Mouse (Mus musculus) adrenal gland, adult (tissue): Measurements from ENCODE around the gene Gm5134.

Source experiments
- DNase-seq, 2 experiments: peaks; one replicate each; pipeline ENCODE4 v3.0.0; 2022 to 2023; ENCODE audit warnings: low spot score in 1 of 2; ENCODE audit not compliant: inconsistent age in 2 of 2

Gene Gm5134

DNA sequence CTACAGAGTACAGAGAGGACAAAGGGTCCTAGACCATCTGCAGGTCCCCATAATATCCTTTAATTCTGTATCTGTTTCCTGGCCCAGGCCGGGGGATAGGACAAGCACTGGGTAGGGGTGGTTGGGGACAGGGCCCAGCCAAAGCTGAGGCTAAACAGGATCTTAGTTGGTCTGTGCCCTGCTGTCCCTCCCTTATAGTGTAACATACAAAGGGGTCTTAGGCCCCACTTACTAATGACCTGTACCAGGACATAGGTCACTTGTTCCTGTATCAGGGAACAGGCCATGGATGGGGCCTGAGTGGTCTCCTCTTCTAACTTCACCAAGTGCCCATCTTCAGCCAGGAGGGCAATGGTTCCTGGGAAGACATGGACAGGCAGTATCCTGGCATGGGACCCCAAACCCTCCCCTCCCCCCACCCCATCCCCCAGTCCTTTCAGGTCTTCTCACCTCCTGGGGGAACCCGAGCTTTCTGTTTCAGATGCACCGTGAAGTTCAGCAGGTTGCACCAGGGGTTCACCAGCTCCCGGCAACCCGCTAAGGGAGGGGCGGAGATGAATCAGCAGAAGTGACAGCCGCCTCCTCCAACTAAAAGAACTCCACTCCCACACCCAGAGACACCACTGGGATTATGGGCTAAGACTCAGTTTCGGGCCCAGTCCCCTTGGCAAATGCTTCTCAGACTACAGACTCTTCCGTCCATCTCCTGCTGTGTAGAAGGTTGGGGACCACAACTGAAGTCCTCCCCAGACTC is 14.7 kb upstream of the Gm5134 start:
- peak; percentile 52 to 67 for DNase-seq

DNA sequence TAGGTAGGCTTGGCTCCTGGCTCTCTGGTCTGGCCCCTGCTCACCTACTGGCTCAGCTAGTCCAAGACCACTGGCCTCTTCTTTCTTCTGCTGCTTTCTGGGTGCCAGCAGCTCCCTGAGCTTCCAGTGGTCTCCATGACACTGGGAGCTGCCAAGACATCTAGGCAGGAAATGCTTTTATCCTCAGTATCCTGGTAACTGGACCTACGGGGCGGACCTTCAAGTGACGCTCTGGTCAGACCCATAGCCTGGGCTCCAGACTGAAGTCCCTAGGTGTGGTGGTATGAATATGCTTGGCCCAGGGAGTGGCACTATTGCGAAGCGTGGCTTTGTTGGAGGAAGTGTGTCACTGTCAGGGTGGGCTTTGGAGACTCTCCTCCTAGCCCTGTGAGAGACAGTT is 13.8 kb upstream of the Gm5134 start, which contains the start of gene Gm867:
Gene Gm867 (minus strand): TSS at position 153 of the 400 bp plus-strand sequence.
- peak in 1 of 2 experiments; percentile 21 for DNase-seq

DNA sequence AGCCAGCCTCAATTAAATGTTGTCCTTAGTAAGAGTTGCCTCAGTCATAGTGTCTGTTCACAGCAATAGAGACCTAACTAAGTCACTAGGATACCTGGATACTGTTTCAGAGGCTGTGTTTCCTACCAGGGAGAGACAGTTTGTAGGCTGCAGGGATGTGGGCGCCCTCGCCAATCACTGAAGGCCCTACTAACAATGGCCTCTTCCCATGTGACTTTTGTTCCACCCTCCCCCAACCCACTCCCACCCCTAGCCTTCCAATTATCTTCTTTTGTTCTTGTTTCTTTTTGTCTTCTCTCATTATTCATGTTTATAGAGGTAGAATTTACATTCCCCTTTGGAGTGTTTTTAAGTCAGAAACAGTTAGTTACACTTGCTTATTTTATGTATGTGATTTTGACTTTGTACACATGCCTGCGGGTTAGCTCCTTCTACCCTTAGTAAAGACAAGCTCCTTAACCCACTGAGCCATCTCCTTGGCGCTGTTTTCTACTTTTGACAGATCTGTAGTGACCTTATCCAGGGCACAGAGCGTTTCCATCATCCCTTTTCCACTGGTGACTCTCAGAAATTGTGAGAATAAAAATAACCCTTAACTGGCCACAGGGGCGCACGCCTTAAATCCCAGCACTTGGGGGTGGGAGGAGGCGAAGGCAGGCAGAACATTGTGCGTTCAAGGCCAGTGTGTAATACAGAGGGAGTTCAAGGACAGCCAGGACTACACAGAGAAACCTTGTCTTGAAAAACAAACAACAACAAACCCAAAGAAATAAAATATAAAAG is 13.1 kb upstream of the Gm5134 start:
- DNase-seq: peak; percentile 11 to 66

DNA sequence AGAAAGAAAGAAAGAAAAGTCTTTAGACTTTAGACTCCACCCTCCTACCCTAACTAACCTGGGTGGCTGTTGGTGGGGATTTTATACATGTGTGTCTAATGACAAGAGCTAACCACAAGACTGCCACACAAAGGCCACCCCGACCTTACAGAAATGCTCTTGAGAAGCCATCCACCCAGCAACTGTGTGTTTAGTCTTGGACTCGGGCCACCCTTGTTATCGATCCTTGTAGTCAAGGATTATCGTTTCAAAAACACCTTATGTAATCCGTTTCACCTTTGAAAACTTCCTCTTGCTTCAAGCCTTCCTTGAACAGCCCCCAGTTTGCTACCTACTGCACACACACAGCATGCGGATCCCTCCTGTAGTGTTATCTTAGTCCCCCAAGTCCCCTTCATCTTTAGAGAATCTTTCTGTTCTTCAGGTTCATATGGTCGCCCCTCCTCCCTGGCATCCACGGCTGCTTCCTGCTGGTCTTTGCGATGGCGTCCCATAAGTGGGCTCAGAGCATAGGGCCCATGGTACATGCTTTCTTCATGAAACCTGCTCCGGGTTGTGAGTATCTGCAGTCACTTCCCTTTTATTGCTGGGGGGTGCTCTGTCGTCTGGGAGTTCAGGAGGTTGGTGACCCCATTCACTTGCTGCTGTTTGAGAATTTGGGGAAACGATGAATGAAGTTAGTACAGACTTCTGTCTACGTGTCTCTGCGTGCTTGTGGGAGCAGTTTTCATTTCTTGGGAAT is 11.4 kb upstream of the Gm5134 start, which contains the start of gene Vpreb3:
Gene Vpreb3 (plus strand): TSS at position 322 of the 742 bp plus-strand sequence.
- DNase-seq: peak in 1 of 2 experiments; percentile 42

DNA sequence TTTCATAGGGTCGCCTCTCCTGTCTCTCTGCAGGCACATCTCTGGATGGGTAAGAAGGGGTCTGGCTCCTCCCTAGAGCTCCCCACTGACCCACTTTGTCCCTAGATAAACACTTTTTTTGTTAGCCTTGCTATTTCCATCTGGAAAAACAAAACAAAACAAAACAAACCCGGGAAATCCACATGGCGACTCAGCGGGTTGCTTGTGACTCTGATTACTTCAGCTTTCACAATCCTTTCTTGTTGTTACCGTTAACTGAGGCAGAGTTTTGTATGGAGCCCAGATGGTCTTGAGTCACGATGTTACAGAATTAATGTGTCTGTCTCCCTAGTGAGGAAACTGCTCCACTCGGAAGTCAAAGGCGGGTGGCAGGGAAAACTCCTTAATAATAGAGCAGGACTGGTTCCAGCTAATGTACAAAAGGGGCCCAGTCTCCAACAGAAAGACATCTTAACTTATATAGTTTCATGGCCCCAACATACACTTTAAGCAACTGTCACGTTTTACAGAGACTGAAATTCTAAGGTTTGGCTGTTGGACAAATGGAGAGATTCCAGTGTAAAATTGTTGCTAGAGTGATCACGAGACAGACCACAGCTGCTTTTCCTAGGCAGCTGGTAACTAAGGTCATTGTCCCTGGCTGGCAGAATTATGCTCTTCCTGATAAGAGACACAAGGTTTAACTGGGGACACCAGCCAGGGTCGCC is 10.1 kb upstream of the Gm5134 start:
- DNase-seq: peak; percentile 49 to 86

DNA sequence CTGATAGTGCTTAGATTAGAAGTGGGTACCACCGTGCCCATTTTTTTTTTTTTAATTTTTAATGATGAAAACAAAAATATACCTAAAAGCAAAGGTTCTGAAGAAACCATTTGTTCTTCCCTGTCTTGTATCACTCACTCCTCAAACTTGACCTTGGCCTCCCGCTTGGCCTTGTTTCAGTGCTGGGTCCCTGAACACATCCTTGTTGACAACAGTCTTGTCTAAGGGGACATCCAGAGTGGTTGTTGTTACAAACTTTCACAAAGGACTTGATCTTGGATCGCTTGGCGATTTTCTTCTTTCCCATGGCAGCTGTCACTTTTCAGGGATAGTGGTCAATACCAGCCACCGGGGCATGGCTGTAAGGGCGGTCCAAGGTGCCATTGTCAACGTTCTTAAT is 9.1 kb upstream of the Gm5134 start:
- peak; percentile 15 to 47 for DNase-seq

DNA sequence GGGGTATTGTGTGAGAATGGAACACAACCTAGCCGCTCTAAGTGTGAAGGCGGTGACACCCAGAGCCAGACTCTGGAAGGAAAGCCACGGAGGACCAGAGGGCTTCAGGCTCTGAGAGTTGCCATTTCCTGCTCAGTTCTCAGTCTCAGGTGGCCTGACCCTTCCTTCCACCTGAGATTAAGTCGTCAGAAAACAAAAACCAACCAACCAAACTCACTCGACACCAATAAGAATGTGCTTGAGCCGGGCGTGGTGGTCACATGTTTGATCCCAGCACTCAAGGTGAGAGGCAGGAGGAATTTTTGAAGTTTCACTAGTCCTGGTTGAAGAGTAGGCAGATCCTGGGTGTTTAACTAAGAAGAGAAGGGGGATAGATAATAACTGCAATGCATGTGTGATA is 8.4 kb upstream of the Gm5134 start:
- DNase-seq: peak in 1 of 2 experiments; percentile 16

DNA sequence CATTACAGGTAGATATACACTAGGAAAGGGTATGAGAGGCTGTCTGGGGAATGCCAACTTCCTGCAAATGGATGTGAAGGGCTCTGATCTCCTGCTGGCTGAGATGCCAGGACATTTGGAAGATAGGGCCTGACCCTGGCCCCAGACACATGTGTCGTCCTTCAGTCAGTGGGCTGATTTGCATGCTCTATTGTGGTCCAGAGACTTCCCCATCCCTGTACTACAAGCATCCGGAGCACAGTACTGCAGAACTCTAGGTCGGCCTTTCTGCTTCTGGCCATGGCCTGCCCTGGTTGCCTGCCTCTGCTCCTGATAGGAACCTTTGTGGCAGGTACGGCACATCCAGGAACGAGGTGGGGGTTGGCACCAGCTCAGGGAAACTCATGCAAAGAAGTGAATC is 6.2 kb upstream of the Gm5134 start:
- peak in 1 of 2 experiments; percentile 18 for DNase-seq

DNA sequence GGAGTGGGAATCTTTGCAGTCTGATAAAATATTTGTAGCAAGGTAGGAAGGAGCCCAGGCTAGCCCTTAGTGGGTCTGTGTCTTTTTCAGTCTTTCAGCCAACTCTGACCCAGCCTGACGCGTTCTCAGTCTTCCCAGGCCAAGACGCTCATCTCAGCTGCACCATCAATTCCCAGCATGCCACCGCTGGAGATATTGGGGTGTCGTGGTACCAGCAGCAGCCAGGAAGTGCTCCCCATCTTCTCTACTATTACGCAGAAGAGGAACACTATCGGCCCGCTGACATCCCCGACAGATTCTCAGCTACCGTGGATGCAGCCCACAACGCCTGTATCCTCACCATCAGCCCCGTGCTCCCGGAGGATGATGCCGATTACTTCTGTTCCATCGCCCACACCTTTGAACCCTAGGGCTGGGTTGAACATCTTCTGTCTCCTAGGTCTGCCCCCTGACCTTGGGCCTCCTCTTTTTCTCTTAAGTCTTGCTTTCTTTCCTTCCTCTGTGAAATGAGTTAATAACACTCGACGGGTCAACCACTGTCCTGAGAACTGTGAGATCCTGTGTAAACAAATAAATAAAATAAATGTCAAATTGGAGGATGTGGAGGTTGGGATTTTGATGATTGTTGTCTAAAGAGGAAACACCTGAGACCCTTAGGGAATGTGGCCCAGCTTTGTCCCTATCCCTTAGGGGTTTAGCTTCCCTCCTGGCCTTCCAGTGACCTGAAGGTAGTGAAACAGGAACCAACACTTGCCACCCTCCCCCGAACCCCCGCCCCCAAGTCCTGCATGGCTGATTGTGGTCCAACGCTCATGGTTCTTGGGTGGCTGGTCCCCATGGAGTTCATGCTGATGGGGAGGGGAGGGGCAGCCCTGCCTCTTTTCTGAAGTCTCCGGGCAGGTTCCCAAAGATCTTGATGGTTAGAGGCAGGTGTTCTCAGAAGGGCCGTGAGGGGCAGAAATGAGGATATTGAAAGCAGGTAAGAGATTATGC is 5.0 kb upstream of the Gm5134 start:
- DNase-seq: peak; percentile 21 to 56

DNA sequence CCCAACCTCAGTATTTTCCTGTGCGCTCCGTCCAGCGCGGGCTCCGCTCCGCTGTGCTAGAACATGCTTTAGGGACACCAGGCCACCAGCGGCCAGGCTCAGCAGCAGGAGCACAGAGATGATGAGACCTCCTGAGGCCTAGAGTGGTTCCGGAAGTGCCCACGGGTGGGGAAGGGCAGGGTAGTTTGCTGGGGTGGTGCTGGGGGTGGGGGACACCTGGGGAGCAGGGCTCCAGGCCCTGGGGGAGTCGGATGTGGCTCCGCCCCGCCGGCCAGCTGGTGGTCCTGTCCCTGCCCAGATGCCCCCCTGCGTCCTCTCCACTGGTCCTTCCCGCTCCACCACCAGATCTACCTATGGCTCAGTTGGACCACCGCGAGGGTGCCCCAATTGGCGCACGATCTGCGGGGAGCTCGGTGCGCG is 3.5 kb upstream of the Gm5134 start:
- peak; percentile 51 to 69 for DNase-seq

DNA sequence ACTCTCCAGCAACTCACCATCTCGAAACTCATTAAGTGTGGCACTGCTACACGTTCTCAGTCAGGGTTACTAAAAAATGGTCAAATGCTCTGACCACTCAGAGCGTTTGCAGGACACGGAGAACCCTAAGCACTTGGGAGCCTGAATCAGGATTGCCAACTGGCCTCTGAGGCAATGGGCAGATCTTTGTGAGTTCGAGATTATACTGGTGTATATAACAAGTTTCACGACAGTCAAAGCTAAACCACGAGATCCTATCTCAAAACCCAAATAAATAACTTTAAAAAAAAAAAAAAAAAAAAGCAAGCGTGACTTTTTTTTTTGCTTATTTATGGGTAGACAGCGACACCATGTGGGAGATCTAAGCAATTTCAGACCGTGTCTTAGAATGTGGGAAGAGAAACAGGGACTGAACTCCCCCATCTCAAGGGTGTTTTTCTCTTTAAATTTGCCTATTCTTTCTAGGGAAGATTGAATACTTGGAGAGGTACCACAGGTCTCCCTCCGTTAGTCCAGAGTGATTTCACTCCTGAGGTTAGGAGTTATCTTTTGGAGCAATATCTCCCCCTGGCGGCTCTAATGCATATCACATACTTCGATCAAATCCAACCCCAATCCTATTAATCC is 2.8 kb upstream of the Gm5134 start:
- peak in 1 of 2 experiments; percentile 90 for DNase-seq

DNA sequence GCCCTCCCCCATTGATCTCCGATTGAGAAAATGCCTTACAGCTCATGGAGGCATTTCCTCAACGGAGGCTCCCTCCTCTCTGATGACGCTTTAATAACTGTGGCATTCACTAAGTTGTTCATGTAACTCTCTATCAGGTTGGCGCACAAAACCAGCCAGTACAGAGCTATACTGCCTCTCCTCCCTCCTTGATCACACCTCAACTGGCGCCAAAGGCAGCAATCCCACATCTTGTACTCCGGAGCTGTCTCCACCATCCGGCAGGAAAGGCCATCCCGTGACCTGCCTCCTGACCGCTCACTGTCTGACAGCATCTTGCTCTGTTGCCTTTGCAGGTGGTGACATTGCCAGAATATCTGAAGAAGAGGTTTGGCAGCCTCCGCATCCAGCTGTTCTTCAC is 19.5 kb downstream of the Gm5134 start:
- no peak for DNase-seq

DNA sequence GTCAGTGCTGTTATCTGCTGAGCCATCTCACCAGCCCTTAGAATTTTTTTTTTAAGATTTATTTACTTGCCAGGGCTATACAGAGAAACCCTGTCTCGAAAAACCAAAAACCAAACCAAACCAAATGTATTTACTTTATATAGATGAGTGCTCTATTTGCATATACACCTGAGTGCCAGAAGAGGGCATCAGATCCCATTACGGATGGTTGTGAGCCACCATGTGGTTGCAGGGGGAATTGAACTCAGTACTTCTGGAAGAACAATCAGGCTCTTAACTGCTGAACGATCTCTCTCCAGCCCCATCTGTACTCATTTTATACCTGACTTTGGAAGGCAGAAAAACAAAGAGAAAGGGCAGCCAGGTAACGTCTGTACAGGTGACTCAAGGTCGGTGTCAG is 20.9 kb downstream of the Gm5134 start:
- DNase-seq: peak; percentile 16 to 58

DNA sequence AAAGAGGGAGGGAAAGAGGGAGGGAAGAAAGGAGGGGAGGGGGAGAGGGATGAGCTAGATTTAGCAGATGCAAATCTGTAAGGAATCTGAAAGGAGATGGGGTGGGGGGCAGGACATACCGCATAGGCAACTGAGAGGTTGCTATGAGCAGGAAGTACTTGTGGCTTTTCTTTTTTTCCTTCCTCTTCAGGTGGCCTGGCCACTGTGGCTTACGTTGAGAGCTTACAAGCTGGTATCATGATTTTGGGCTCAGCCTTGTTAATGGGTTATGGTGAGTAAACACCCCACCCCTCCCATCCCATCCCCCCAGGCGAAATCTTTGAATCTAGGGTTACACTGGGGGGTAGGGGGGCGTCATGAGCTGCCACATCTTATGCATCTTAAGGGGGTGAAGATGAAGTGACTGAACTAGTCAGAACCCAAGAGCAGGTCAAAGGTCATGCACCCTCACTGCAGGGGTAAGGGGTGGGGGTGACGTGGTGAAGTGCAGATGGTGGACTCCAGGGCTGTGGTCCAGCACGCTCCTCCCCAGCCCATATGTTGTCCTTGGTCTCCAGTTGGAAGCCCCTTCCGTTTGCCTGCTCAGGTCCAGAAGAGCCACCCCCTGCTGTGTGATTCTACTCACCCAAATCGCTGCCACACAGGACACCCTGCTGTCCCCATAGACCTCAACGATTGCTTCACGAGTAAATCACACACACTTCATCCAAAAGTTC is 24.0 kb downstream of the Gm5134 start:
- DNase-seq: no peak

DNA sequence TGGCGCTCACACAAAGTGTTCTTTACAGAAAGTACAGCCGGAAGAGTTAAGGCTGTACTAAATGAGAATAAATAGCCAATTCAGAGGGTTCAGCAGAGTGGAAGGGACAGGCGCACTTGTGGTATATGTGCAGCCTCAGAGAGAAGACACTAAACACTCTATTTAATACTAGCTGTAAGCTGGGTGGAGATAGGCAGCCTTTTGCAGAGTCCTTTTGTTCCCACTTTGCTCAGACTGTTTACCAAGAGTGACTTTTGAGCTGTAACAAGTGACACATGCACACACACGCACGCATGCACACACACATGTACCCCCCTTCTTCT is 24.5 kb downstream of the Gm5134 start:
- DNase-seq: no peak

DNA sequence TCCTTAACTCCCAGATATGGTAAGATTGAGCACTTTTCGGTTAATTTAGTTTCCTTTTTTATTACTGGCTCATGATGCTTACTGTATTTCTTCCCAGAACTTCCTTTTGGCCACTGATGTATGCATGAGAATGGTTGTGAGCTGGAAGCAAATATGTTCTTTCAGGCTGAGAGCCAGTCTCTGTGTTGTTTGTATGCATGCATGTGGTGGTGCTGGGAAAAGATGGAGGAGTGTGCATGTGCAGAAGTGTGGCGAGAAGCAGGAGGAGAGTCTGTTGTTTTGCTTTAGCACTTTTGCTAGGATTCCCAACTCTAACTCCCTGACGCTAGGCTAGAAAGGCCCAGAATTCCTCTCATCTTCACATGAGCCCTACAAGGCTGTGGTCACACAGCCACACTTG is 25.1 kb downstream of the Gm5134 start:
- DNase-seq: no peak

DNA sequence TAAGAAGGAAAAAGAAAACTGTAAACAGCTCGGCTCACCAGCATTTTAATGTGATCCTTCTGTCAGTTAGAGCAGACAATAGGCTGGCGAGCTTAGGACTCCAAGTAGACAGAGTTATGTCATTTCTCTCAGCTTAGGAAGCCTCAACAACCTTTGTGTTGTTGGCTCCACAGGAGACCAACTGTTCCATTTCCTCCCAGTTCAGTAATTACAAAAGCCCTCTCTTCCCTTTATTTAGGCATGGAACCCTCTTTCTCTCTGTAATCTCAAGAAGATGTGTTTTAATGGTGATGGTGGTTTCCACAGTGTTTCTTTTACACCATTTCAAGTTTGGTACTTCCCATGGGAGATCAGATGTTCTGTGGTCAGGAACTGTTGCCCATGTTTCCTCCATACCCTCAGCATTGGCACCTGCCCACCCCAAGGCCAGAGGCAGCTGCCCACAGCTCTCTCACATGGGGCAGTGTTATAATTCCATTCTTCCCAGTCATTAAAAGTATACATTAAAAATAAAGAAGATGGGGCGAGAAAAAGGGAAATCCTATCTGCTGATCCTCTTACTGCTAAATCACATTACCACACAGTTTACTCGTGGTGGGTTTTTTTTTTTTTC is 36.2 kb downstream of the Gm5134 start:
- no peak for DNase-seq

DNA sequence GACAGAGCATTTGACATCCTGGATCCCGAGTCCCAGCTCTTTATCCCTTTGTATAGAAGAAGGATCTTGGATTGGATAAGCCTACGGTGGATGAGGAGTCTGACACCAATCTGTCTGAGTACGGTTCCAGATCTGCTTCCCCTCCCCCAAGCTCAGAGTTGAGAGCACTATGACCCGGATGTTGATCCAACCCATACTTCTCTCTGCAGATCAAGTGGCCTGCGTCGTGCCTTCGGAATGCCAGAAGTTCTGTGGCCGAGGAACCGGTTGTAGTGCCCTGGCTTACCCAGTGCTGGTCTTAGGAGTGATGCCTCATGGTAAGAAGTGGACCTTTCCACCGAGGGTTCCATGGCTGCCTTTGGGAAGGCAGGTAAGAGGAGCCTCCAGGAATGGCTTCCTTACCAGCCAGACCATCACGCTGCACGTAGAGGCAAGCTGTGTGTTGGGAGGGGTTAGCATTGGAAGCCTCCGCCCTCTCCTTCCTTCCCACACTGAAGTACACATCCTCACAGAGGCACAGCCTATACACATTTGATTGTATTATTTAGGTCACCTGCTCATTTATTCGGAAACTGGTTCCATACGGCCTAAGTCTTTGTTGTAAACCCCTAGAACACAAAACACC is 39.4 kb downstream of the Gm5134 start:
- no peak for DNase-seq
